ENCODE assay signal across 8 mouse cellular contexts in genomic region chr5:119687005-119687855, GRCm38 (mm10). TPM values are rescaled to one million over a fixed set of nuclear protein-coding genes. Genes with fewer than 3 reads are reported as not detected.
DNase-seq lines count a peak whose midpoint lies in the region; ATAC-seq lines count a peak whose summit lies in the region.
"Had no signal": no experiment of that assay in that cellular context is flagged by ENCODE, and none has a peak within 500 bp of the region (broad histone marks: within the 10 kb centered on the region; RNA-seq: fewer than 3 reads in every experiment).

No protein-coding gene starts in this region.

- H3K4me1 ChIP-seq in heart, embryonic 13.5 days, result peaks cover 24% of the 10 kb centered on the region
- H3K4me1 ChIP-seq in neural tube, embryonic 15.5 days, result peaks cover 6% of the 10 kb centered on the region; the same call in 1 of the 2 replicates
- H3K4me1 ChIP-seq in limb, embryonic 10.5 days, result peaks cover 86% of the 10 kb centered on the region

- H3K4me2 ChIP-seq in heart, embryonic 13.5 days, result peak overlapping the region; percentile 70
- H3K4me2 ChIP-seq in neural tube, embryonic 15.5 days, result no peak overlapping the region; the same call in 1 of the 2 replicates
- H3K4me2 ChIP-seq: hindbrain, embryonic 13.5 days had no signal

- H3K9me3 ChIP-seq in heart, embryonic 13.5 days, result no peaks in the 10 kb centered on the region
- no peaks in the 10 kb centered on the region for H3K9me3 ChIP-seq in neural tube, embryonic 15.5 days (replicated peaks)
- no peaks in the 10 kb centered on the region for H3K9me3 ChIP-seq in limb, embryonic 10.5 days (replicated peaks)
- H3K9me3 ChIP-seq: hindbrain, embryonic 13.5 days had no signal

- peak overlapping the region; percentile 62 for H3K9ac ChIP-seq in heart, embryonic 13.5 days
- H3K9ac ChIP-seq in neural tube, embryonic 15.5 days (replicated peaks), result no peak overlapping the region
- H3K9ac ChIP-seq: hindbrain, embryonic 13.5 days had no signal

- no peak for DNase-seq in heart, adult 8-10 months (ENCODE audit: low spot score)
- peak; percentile 56 for DNase-seq in neural tube, embryonic 10.5 days (ENCODE audit: extremely low spot score, low spot score)
- peak; percentile 68 for DNase-seq in limb, embryonic 10.5 days (ENCODE audit: low spot score)
- no peak for DNase-seq in thymus, postnatal 36 days
- no peak for DNase-seq in kidney, adult 8-10 months

- H3K27ac ChIP-seq in heart, embryonic 13.5 days (replicated peaks), result no peak overlapping the region
- H3K27ac ChIP-seq in neural tube, embryonic 15.5 days (replicated peaks), result no peak overlapping the region
- peak overlapping the region; percentile 79 for H3K27ac ChIP-seq in limb, embryonic 10.5 days
- H3K27ac ChIP-seq: hindbrain, embryonic 13.5 days had no signal

- peaks cover 97% of the 10 kb centered on the region for H3K27me3 ChIP-seq in heart, embryonic 13.5 days (replicated peaks)
- peaks cover 96% of the 10 kb centered on the region for H3K27me3 ChIP-seq in neural tube, embryonic 15.5 days (replicated peaks)
- H3K27me3 ChIP-seq in limb, embryonic 10.5 days (ENCODE audit: low read depth, poor library complexity, severe bottlenecking), result peaks cover 86% of the 10 kb centered on the region

- H3K4me3 ChIP-seq in heart, embryonic 13.5 days, result peak overlapping the region; percentile 46; the same call in 1 of the 2 replicates
- no peak overlapping the region for H3K4me3 ChIP-seq in neural tube, embryonic 15.5 days (replicated peaks)
- H3K4me3 ChIP-seq in limb, embryonic 10.5 days, result peak overlapping the region; percentile 35
- H3K4me3 ChIP-seq: hindbrain, embryonic 13.5 days had no signal

- no peak for ATAC-seq in heart, embryonic 13.5 days (ENCODE audit: extremely low read depth, insufficient number of reproducible peaks, low FRiP score, low TSS enrichment)
- no peak for ATAC-seq in neural tube, embryonic 15.5 days (ENCODE audit: low FRiP score)

- WGBS in heart, embryonic 13.5 days, result 9% methylated on average over 36 of the region's 36 CpGs
- WGBS in neural tube, embryonic 15.5 days, result 5% methylated on average over 36 of the region's 36 CpGs
- 3% methylated on average over 36 of the region's 36 CpGs for WGBS in limb, embryonic 10.5 days

- no peaks in the 10 kb centered on the region for H3K36me3 ChIP-seq in heart, embryonic 13.5 days
- H3K36me3 ChIP-seq in neural tube, embryonic 15.5 days, result no peaks in the 10 kb centered on the region
- peaks cover 12% of the 10 kb centered on the region for H3K36me3 ChIP-seq in limb, embryonic 10.5 days
- H3K36me3 ChIP-seq: hindbrain, embryonic 13.5 days had no signal

RNA-seq across cellular contexts. Expression of gene Tbx3, which starts 16.8 kb away (rescaled TPM):
- 9.4 and 12.8 TPM in 2 replicates for polyA plus RNA-seq in heart, embryonic 13.5 days (2015; fragmentation: Nextera tagmentation; extraction: Ambion mirVana)
- 10 to 100 TPM in 3 of 4 experiments, 1 to 10 TPM in 1; 8.9 to 12.7 (median 10.2) TPM for total RNA-seq in heart, adult 8-10 months (2022)
- 4.1 and 8.4 TPM in 2 replicates for polyA plus RNA-seq in neural tube, embryonic 15.5 days (2015; fragmentation: Nextera tagmentation; extraction: Ambion mirVana)
- 50.1 and 55.3 TPM in 2 replicates for polyA plus RNA-seq in limb, embryonic 10.5 days (2016; fragmentation: Nextera tagmentation; extraction: Ambion mirVana)

Comparison
In these comparisons a context has a peak if more than half of its experiments do, and no peak if none do; other contexts are left out.
1. DNase-seq: peak in neural tube, embryonic 10.5 days (single experiment) and limb, embryonic 10.5 days (single experiment); none in heart, adult 8-10 months (single experiment), thymus, postnatal 36 days (0 of 2) and kidney, adult 8-10 months (0 of 2).